Mouse (Mus musculus): ENCODE measurements around the gene Pde8a. TPM values are rescaled to one million over a fixed set of nuclear protein-coding genes. Genes with fewer than 3 reads are reported as not detected.

Gene Pde8a
- total RNA-seq, 2 experiments from 2014 or later, result 7.8 to 10.1 TPM

DNA sequence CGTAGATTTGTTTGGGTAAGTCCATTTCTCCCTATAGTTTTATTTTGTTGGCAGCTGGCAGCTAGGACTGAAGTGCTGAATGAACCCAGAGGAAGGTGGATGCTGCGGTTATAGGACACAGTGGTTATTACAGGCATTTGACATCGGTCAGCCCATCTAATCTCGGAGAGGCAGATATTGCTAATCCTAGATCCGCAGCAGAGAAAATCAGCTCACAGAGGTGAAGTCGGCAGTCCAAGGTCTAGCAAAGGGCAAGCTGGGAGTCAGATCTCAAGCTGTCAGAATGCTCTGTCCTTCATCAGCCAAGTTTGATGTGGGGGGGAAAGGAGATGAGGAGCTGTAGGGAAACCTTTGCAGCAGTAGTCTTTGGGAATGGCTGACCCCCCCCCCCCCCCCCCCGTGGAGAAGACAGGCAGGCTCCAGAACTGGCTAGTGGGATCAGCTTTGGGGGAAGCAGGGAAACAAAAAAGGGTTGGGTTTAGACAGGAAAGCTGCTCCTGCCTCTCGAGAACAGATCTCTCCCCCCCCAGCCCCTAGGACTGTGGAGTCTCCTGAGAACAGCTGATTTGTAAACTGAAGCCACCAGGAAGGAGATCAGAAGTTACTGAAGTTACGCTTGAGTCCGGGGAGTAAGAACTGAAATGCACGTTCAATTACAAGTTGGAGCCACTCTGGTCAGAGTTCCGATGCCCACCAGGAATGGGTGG, 3.3 kb upstream of the Pde8a start:
- DNase-seq, result no peak

DNA sequence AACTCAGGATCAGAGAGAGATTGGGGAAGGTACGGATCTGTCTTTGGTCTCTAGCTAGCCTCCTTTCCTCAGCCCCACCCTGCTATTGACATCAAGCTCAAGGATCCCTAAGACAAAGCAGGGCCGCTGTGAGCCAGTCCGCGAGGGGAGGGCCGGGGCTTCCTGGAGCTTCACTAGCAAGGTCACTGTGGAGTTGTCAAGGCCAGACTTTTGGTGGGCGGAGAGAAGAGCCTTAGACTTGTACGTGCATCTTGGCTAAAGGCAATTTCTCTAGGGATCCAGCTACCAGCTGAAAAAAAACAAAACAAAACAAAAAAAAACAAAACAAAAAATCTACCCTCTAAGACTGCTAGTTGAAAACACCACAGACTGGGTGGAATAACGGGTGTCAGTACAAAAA, 1.6 kb upstream of the Pde8a start:
- DNase-seq, result no peak

DNA sequence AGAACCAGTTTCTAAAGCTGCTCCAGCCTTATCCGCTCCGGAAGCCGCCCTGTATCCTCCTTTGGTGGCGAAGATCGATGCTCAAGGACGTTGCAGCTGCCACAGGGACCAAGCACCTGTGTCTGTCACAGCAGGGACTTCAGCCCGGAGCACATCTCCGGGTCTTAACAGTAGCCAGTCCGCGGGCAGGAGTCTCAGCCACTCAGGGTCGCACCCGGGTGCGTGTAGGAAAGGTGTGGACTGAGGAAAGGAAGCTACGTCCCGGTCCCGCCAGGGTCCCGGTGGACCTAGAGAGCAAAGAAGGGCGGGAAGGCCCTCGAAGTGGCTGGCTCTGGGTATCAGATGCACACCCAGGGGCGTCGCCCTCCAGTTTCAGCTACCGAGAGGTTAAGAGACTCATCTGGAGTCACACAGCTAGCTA, 1.1 kb upstream of the Pde8a start:
- peak; percentile 40 for DNase-seq

DNA sequence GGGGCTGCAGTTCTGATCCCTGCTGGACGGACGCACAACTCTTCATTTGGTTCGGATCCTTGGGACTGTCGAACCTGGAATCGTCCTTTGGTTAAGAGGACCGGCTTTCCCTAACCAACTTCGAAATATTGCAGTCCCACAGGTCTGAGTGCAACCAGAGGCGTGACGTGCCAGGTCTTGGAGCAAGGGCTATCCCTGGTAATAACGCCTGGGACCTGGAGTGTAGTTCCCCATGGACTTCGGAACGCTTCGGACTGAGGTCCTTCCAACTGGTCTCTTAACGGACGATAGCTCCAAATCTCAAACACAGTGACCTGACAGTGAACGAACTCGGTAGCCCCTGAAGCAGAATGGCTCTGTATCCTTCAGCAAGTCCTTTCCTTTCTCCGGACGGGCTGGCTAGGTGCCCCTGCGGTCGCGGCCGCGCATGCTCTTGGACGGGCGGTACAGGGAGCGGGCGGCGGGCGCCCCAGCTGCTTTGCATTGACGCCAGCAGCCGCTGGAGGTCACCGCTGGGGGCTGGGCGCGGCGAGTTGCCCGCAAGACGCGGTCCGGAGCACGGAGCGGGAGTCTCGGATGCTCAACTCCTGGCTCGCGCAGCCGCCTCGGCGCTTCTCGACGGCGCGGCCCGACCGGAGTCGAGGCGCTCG, 574 bp upstream of the Pde8a start:
- DNase-seq, result peak; percentile 96

DNA sequence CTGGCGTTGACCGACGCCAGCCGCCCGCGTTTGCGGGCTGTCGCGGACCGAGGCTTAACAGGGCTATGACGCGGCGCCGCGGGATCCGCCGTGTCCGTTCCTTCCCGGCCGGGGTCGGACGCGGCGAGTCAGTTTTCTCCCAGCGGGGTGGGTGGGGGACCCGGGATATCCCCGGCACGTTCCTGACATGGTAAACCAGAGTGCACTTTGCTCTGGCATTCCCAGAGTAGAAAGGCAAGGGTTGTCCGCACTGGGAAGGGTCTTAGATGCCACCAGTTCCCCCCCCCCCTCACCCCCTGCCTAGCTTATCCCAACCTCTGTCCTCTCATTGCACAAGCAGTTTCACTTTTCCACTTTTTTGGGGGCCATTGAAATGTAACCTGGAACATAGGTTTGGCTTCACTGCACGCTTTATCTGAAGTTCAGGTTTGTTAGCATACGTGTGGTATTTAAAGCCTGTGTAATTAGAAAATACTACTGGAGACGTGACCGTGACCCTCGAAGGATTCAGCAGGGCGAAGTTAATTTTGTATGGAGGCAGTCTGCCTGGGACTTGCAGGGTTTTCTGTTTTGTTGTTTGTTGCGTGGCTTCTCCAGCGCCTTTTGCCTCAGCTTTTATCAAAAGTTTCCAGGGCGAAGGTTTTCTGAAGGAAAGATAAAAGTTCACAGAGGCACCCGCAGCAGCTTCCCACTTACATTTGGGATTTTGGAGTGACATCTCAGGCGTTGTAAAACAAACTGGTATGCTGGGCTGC, 934 bp downstream of the Pde8a start:
- peak; percentile 31 for DNase-seq

DNA sequence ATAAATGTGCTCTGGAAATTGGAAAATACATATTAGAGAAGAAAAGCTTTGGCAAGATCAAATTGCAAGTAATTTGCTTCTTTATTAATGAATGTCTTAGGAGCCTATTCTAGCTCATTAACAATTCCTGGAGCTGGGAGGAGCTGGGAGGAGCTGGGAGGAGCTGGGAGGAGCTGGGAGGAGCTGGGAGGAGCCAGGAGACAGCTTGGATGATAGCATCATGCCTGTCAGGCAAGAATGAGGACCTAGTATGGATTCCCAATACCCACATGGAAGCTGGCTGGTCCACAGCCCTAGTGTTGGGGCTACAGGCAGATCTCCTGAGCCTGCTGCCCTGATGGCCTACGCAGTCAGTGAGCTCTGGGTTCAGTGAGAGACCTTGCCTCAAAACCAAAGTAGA, 2.6 kb downstream of the Pde8a start:
- no peak for DNase-seq

DNA sequence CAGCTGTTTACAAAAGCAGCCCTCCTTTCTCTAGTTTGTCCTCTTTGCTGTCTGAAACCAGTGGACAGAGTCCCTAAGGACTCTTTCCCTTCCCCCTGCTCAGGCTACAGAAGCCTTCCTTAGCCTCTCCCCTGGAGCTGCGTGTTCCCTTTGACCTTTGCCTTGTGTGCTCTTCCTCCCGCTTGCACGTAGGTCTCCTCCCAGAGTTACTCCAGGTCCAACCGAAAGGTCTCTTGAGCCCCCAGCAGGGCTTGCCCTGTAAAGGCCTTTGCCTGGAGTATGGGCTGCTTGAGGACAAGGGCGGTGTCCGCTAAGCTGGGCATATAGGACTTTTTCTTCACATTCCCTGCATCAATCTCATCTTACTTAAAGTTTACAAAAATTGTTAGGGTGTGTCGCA, 5.9 kb downstream of the Pde8a start:
- DNase-seq, result no peak

DNA sequence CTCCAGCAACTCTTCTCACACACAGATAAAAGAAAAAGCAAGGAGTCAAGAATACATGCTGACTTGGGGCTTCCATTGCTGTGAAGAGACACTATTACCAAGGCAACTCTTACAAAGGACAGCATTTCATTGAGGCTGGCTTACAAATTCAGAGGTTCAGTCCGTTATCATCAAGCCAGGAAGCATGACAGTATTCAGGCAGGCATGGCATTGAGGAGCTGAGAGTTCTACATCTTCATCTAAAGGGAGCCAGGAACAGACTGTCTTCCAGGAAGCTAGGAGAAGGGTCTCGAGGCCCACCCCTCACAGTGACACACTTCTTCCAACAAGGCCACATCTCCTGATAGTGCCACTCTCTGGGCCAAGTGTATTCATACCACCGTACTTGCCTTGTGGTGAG, 7.0 kb downstream of the Pde8a start:
- DNase-seq, result no peak

DNA sequence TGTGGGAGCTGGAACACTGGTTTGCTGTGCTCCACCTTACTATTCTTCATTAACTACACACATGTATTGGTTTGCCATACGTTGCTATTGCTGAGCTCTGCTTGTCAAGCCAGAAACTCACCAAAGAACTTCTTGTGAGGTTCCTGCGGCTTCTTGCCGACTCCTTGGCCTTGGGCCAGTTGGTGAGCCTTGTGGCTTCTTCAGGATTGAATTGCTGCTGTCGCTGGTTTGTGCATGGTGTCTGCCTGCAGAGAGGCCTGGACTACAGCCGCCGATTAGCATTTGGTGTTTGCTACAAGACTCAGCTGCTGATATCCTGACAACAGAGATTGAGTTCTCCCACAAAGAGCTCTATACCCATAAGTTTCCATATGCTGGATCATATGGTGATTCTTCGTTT, 10.9 kb downstream of the Pde8a start:
- no peak for DNase-seq

DNA sequence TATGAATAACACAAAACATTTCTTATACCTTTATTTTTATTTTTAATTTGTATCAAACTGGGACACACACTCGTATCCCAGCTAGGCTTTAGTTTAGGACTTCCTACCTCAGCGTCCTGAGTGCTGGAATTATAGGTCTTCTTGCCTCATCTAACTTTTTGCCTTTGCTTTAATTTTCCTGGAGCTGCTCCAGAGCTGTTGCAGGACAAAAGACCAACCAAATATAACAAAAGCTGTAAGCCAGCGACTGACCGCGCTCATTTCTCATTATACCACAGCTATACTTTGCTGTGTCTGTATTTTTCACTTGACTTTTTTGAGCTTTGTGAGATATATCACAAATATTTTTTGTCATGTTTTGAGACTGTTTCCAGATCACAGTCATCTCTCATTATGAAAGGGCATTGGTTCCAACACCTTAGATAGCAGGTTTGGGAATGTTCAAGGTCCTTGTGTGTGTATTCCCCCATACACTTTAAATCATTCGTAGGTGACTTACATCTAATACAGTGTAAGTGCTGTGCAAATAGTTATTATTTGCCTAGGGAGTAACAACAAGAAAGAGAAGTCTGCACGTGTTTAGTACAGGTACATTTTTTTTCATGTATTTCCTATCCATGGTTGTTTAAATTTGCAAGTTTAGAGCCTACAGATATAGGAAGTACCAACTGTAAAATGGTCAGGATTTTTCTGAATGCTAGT, 16.8 kb downstream of the Pde8a start:
- DNase-seq, result no peak

DNA sequence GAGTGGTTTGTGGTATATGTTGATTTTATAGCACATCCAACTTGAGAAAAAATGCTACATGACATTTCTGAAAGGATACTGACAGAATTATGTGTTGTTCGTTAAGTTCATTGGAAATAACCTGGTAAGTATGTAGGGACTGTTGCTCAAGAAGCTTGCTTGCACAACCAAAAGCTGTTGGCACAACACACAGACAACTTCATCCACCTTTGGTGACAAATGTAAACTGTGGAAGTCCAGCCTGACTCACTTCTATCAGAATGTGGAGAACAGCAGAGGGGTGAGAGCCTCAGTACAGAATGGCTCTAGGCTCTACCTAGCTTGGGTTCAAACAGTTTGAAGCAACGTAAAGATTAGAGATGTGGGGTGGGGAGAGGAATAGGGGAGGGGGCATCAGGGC, 19.3 kb downstream of the Pde8a start:
- DNase-seq, result no peak

DNA sequence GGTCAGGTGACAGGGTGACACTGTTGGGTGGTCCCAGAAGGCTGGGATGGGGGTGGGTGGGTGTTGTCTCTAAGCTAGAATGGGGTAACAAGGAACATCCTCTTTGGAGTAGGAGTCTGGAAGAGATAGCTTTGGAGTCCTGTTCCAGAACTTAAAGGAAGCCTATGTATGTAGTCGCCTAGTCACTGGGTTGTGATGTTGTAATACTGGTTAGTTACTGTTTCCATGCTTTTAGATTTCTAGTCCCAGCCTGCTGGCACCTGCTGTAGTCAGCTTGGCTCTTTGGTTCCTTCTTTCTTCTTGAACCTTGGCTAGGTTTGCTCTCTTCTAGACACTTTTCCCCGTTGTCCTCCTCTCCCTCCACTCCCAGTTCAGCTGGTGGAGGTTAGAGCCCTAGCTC, 21.7 kb downstream of the Pde8a start:
- DNase-seq, result no peak

DNA sequence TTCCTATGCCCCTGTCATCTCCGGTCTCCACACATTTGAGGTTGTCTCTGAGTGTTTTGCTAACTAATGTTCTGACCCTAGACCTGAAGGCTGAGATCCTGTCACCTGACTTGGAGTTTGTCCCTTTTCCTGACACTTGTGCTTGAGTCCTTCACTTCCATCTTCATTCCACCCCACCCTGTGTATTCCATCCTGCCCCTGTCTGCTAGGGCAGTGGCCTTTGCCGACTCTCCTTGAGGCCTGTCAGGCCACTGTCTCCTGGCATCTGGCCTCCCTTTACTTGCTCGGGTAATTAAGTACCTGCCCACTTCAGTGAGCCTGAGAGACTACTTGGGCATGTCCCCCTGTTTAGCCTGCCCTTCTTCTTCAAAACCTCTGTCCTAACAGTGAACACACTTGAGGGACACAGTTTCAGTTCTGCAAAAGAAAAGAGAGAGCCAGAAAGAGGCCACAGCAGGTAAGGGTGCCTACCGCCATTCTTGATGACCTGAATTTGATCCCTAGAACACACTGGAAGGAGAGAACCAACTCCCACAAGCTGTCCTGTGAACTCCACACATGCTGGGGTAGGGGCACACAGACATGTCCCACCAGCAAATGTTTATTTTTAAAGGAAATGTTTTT, 22.3 kb downstream of the Pde8a start:
- DNase-seq, result no peak

DNA sequence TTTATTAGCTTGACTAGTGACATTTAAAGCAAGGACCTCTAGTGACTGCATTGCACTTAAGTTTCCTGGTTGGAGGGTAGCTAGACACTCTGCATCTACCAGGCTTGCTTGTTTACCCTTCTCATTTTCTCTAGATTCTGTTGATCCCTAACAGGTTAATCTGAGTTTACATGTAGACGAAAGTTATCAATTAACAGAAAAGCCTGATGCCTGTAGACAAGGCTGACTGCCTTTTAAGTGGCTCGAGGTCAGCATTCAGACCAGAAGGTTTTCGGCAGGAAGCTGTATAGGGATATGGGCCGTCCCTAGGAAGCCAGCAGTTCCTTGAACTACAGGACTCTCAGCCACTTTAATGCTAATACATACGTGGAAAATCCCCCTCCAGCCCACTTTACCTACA, 30.0 kb downstream of the Pde8a start:
- DNase-seq, result no peak

DNA sequence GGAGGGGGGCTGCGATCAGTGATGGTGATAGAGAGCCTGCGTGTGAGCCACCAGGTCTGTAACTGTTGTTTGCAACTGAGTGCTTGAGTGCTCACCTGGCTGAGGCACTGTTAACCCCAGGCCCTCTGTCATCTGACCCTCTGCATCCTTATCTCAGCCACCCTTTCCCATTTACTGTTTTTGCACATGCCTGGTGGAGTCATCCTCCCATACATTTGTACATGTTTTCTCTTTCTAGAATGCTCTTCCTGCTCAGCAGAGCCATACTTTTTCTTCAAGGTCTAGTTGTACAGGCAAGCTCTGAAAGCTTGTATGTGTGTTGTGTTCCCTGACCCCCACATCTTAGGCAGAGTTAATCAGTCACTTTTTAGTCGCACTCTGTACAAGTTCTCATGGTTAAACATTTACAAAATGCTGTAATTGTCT, 36.5 kb downstream of the Pde8a start:
- DNase-seq, result no peak

DNA sequence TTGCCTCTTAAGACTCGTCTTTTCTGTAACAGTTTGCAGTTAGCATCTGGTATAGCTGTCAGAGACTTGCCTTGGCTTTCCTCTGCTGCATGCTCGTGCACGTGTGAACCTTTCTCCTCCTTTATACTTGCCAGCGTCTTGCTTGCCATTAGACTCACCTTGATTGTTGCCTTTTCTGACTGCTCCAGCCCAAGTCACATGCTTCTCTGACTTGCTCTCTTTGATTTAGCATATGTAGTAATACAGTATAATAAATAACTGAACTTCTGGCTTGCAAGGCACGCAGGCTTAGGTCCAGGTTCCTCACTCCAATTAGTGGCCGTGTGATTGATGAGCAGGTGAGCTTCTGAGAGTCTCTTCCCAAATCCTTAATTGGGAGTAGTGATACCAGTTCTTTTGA, 37.2 kb downstream of the Pde8a start:
- no peak for DNase-seq

DNA sequence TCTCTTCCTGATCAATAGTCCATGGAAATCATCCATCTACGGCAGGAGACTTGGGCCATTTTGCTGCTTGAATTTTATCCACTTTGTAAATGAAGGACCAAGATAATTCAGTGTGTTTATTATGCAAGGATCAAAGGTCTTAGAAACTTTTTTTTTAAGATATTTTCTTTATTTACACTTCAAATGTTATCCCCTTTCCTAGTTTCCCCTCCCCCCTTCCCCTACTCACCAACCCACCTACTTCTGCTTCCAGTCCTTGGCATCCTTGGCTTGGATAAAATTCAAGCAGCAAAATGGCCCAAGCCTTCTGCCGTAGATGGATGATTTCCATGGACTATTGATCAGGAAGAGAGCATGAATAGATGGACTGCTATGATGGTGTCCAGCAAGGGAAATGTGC, 38.1 kb downstream of the Pde8a start:
- no peak for DNase-seq

DNA sequence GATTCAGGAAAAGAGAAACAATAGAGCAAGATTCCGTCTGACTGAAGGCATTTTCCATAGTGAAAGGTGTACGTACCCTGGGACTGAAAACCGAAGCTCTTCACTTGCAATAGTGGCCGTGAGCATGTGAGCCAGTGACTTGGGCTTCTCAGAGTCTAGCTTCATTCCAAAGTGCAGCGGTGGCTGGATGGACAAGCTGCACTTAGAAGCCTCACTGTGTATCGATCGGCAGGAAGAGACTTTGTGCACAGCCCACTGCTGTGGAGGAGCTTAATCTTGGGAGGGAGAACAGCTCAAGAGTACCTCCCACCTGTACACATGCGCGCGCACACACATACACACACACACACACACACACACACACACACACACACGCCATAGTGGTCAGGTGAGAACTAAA, 39.9 kb downstream of the Pde8a start:
- no peak for DNase-seq

DNA sequence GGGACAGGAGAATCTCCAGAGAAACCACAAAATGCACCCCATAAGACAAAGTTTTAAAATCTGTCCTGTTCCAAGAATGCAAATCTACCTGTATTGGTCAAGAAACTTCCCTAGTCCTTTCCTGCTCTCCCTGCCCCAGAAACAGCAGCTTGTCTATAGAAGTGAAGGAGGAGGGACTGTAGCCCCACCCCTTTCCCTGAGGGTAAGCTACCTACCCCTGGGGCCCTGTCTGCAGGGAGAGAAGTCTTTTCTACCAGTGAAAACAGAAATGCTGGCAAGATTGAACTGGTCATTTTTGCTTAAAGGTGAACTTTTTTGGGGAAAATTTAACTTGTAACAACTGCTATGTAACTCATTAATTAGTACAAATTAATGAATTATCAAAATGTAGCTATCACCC, 41.2 kb downstream of the Pde8a start:
- DNase-seq, result no peak

DNA sequence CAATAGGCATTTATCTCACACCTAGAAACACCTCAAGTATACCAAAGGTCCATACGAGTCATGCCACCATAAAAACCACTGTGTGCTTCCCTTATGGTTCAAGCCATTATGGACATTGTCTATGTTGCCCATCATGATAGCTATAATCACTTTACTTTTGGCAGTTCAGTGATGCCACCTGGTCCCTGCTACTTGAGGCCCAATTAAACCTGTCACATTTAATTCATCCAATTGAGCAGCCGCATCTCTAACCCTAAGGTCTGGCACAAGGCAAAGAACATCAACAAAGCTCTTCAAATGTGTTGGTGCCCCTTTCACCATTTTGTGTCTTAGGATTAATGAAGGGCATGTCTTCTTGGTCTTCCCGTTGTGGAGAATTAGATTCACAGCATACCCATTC, 42.1 kb downstream of the Pde8a start:
- DNase-seq, result no peak

DNA sequence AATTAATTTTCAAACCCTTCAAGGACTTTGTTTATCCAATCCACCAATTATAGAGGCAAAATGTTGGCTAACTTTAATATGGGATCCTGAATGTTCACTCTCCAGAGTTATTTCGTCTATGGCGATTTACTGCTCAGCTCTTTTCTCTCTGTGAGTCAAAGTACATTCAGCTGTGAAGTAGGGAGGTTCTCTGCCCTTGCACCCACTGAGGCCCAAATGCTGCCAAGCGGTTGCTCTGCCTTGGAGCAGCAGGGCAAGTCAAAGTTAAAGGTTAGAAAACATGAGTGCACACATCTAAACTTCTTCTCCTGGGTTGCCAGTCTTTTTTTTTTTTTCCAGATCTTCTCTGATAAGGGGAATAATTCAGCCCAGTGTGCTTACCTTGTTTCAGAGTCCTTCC, 43.4 kb downstream of the Pde8a start:
- no peak for DNase-seq

DNA sequence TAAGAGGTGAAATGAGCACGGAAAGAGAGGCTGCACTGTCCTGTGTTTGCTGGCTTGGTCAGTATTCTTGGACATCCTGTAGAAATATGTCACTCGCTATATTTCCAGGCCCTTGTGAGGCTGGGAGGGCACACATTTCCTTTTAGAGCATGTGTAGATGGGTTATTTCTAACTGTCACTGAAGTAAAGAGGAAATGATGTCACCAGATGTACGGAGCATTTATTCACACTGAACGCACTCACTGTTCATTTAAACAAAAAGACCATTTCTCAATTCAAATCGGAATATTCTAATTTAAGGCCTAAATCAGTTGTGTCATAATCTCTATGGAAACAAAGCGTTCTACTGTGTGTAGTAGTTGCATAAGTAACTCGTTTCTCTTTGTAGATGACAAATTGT, 48.2 kb downstream of the Pde8a start:
- DNase-seq, result no peak

DNA sequence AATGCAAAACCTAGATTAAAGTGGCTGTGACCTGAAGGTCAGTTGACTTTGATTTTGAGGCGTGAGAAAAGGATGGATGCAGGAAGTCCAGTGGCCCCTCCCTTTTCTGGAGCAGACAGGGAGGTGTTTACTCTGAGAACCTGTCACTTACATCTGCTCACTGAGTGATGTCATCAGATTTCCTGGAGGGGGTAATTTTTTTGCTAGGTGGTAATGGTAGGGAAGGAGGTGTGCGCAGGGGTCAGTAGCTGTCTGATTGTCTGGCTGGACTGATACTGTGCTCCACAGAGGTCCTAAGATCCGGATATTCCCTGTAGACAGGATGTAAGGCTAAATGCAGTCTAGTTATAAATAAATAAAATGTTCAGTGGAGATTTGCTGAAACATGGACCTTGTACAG, 59.5 kb downstream of the Pde8a start:
- no peak for DNase-seq

All from gastrocnemius, postnatal 10 days (tissue).